Mouse (Mus musculus) mouse trophoblast stem cell (cell line): ENCODE data around the gene Tshz2.
"Not testable (repeated sequence)": the region's sequence is repeated elsewhere in the genome, so short reads cannot be mapped to it uniquely, and the experiment has no call there.

Experiments
- in situ Hi-C, 2 experiments: fragments of 300-500 bp; cut with MseI, MboI; formaldehyde crosslinking; loops; 2 replicates in 1 of 2; 3 replicates in 1 of 2; pipeline ENCODE4 v1.15.1; 2025

The Tshz2 gene

DNA sequence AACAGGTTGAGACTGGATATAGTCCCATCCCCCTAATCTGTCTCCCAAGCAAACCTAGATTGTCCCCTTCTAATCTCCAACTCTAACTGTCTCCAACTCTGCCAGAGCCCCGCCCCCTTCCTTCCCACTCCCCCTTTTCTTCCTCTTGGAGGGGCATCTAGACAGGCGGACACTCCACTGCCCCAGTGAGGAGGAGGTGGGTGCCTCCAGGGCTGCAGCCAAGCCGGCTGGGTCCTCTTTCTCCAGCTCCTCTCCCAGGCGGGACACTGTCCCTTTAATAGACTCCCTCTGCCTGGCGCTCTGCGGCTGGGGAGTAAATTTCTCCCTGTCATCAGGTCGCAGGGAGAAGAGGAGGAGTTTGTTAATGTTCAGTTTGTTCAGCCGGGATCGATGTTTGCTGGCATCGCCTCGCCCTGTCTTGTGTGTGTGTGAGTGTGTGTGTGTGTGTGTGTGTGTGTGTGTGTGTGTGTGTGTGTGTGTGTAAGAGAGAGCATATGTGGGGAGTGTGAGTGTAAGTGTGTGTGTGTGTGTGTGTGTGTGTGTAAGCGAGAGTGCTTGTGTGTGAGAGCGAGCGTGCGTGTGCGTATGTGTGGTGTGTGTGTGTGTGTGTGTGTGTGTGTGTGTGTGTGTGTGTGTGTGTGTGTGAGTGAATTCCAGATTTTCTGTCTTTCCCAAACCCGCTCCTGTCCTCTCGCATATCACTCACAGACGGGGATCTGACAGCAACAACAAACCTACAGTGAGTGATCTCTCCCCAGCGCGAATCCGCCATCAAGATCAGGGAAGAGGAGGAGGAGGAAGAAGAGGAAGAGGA, at the start of gene Tshz2:
Gene Tshz2 (plus strand): TSS at position 676 of the 814 bp plus-strand sequence.
- in situ Hi-C loops, result no loop called here

GRCm38 (mm10) chr2:169583476-169583875, 49.3 kb upstream of the Tshz2 start:
- in situ Hi-C loops, result no loop called here

- in situ Hi-C loops, result no loop called here
These were observed 47.9 kb upstream of the Tshz2 start for GRCm38 (mm10) chr2:169584745-169585456.

- in situ Hi-C loops, result no loop called here
These were observed 47.1 kb upstream of the Tshz2 start for GRCm38 (mm10) chr2:169585631-169586285.

- in situ Hi-C loops, result no loop called here
These were observed 46.1 kb upstream of the Tshz2 start for GRCm38 (mm10) chr2:169586688-169587087.

GRCm38 (mm10) chr2:169587645-169588044, 45.2 kb upstream of the Tshz2 start, which contains the start of gene Gm11011:
TSS of gene Gm11011 (minus strand) at chr2:169587745.
- in situ Hi-C loops, result not testable (repeated sequence)

DNA sequence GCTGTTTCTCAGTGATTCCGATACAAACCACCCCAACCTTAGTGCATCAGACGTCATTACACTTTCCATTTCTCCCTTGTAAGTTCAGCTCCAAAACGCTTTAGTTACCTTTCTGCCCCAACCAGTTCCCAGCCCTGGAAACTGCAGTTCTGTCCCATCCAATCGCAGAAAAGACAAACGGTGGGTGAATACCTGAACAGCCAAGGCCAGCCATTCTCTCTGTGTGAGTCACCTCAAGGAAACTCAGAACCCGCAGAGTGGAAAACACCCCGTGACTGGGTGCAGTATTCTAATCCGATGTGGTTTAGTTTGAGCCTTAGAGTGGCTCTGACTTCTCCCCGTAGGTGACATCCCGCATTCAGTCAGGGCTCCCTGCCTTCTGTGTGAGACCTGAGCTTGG, 43.1 kb upstream of the Tshz2 start:
- in situ Hi-C loops, result no loop called here

- in situ Hi-C loops, result no loop called here
These were observed 42.4 kb upstream of the Tshz2 start for GRCm38 (mm10) chr2:169590412-169590811.

DNA sequence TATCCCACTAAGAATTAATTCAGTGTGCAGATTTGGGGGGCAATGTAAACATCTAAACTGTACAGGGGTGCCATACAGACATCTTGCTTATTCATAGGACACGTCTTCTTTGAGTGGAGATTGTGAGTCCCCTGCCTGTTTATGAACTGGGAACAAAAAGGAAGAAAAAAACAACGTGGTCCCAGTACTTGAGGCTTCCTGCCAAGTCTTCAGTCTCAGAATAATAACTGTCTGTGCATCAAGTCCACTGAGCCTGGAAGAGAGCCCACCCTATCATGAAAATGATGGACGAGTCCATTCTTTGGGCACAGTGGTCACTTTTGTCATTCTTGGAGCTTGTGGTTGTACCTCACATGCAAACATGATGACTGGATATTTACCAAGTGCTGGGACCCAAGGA, 39.1 kb upstream of the Tshz2 start:
- in situ Hi-C loops, result no loop called here

GRCm38 (mm10) chr2:169597357-169597756, 35.5 kb upstream of the Tshz2 start:
- in situ Hi-C loops, result no loop called here

- in situ Hi-C loops, result no loop called here
These were observed 34.8 kb upstream of the Tshz2 start for GRCm38 (mm10) chr2:169597971-169598370.

DNA sequence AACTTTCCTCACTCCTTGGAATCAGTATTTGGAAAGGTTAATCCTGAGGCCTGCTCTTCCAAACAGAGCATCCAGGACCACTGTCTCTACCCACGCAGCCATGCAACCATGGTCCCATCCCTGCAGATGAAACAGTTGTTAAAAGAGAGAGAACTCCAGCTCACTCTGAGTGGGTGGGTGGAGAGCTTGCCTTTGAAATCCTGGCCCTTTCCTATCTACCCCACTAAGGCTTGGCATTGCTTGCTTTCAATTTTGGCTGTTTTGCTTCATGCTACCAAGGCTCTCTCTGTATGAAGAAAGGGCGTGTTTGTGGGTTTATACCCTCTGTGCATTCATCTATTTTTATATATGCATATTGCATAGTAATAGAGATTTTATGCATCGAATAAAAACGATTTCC, 33.2 kb upstream of the Tshz2 start:
- in situ Hi-C loops, result no loop called here

GRCm38 (mm10) chr2:169600163-169600562, 32.6 kb upstream of the Tshz2 start:
- in situ Hi-C loops, result no loop called here

- in situ Hi-C loops, result no loop called here
These were observed 25.7 kb upstream of the Tshz2 start for GRCm38 (mm10) chr2:169606901-169607678.

DNA sequence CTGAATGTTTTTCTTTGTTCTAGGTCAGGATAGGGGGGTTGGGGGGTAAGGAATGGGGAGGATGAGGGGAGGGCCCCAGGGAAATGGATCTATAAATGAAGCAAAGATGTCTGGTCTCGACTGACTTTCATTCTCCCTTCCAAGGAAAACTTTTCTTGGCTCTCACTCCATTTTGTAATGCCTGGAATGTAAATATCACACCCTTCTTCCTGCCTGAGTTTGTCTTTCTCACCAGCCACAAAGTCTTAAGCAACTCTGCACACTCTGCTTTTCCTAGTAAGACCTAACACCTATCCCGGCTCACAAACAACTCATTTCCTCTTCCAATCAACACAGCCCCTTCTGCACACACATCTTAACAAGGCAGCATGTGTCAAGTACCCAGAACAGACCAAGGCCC, 25.0 kb upstream of the Tshz2 start:
- in situ Hi-C loops, result no loop called here

- in situ Hi-C loops, result no loop called here
These were observed 22.9 kb upstream of the Tshz2 start for GRCm38 (mm10) chr2:169609956-169610355.

- in situ Hi-C loops, result no loop called here
These were observed 21.9 kb upstream of the Tshz2 start for GRCm38 (mm10) chr2:169610882-169611281.

- in situ Hi-C loops, result no loop called here
These were observed 21.3 kb upstream of the Tshz2 start for GRCm38 (mm10) chr2:169611557-169611956.

- in situ Hi-C loops, result no loop called here
These were observed 18.1 kb upstream of the Tshz2 start for GRCm38 (mm10) chr2:169614683-169615082.

DNA sequence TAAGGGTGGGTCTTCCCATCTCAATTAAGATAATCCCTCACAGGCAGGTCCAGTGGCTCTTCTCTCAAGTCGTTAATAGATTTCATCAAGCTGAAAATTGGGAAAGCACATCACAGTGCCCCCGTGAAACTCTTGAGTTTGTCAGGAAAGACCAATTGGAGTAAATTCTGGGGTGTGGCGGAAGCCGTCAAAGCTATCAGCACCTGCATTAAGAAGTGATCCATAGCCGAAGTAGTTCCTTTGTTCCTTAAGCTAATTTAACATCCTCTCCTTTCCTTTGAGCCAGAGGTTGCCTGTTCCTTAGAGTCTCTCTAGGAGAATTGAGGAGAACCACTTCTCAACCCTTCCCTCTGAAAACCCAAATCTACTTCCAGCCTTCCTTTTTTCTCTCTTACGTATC, 16.8 kb upstream of the Tshz2 start:
- in situ Hi-C loops, result no loop called here

DNA sequence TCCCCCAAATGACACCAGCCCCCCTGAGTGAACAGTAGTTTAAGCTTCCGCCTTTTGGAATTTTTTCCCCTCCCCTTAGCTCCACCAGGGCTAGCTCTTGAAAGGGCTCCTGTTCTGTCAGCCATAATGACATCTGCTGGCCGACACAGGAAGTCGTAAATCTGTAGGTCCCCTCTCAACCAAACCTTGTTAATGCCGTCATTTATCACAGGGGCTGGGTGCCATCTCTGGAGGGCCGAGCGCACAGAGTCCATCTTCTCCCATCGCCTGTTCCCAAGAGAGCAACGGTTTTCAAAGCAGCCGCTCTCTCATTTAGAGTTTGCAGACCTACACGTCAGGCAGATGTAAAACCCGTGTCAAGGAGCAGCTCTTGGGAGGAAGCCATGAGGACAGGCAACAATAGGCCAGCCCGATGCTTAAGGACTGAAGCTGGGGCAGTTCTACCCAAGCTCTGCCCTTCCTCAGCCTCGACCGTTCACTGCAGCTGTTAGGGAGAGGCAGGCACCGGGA, 11.6 kb upstream of the Tshz2 start:
- in situ Hi-C loops, result no loop called here
